Mouse (Mus musculus) liver, embryonic 15.5 days (tissue): ENCODE results near the gene B3gnt9. TPM values are rescaled to one million over a fixed set of nuclear protein-coding genes. Genes with fewer than 3 reads are reported as not detected.

Experiments
- ATAC-seq: fragments of 200-750 bp; cut with Nextera tagmentation; 2 replicates; pipeline ENCODE4 v1.8.0; 2017; ENCODE audit warnings: moderate number of reproducible peaks, mild to moderate bottlenecking, moderate library complexity; ENCODE audit not compliant: insufficient read depth
- H3K27ac ChIP-seq: fragments of 300-500 bp; sonication (generic); replicated peaks from 2 replicates; pipeline ENCODE4 v1.5.1; 2015; ENCODE audit warnings: mild to moderate bottlenecking, inconsistent platforms
- H3K27me3 ChIP-seq: fragments of 300-500 bp; sonication (generic); 2 replicates; pipeline ENCODE4 v1.6.1; 2015; ENCODE audit warnings: mild to moderate bottlenecking, inconsistent platforms
- H3K36me3 ChIP-seq: fragments of 300-500 bp; sonication (generic); replicated peaks from 2 replicates; pipeline ENCODE4 v1.6.1; 2015; ENCODE audit warnings: moderate library complexity, mild to moderate bottlenecking, inconsistent platforms
- H3K4me1 ChIP-seq: fragments of 300-500 bp; sonication (generic); replicated peaks from 2 replicates; pipeline ENCODE4 v1.6.1; 2015; ENCODE audit warnings: inconsistent platforms
- H3K4me2 ChIP-seq: fragments of 300-500 bp; sonication (generic); 2 replicates; pipeline ENCODE4 v1.6.1; 2015; ENCODE audit warnings: moderate library complexity, mild to moderate bottlenecking, inconsistent platforms
- H3K4me3 ChIP-seq: fragments of 300-500 bp; sonication (generic); replicated peaks from 2 replicates; pipeline ENCODE4 v1.5.1; 2015; ENCODE audit warnings: mild to moderate bottlenecking, inconsistent platforms
- H3K9ac ChIP-seq: fragments of 300-500 bp; sonication (generic); 2 replicates; pipeline ENCODE4 v1.6.1; 2015; ENCODE audit warnings: moderate library complexity, mild to moderate bottlenecking, inconsistent platforms
- H3K9me3 ChIP-seq: fragments of 300-500 bp; sonication (generic); replicated peaks from 2 replicates; pipeline ENCODE4 v1.6.1; 2016; ENCODE audit warnings: inconsistent platforms
- WGBS: fragments of 180-500 bp; shearing (Covaris S2); methylation state at CpG from one replicate; pipeline ENCODE4 v1.1.7; 2015; ENCODE audit warnings: mixed read lengths; ENCODE audit not compliant: insufficient replicate concordance; 5-methylcytosine and 5-hydroxymethylcytosine counted together
- polyA plus RNA-seq: library from polyadenylated mRNA; unstranded; fragments of >200 nt; fragmentation: Nextera tagmentation; extraction: Ambion mirVana; gene quantifications from 2 replicates; pipeline ENCODE4 v1.2.1, GENCODE M21; 2015

Gene B3gnt9
- polyA plus RNA-seq, 1 experiment from 2014 or later = 2.4 TPM

GRCm38 (mm10) chr8:105231503-105232320 lies 23.2 kb downstream of the B3gnt9 start:
- Histone ChIP-seq H3K4me3 (no peak overlapping the region), H3K27me3 (no peaks in the 10 kb centered on the region), H3K27ac (no peak overlapping the region), H3K36me3 (peaks cover 33% of the 10 kb centered on the region), H3K9me3 (no peaks in the 10 kb centered on the region), H3K4me2 (no peak overlapping the region), H3K9ac (no peak overlapping the region), H3K4me1 (peaks cover 44% of the 10 kb centered on the region)
- ATAC-seq = no peak
- WGBS = 64% methylated on average over 12 of the region's 12 CpGs

- Histone ChIP-seq H3K9me3 (no peaks in the 10 kb centered on the region), H3K27me3 (no peaks in the 10 kb centered on the region), H3K4me1 (peaks cover 35% of the 10 kb centered on the region), H3K27ac (peak overlapping the region; percentile 90), H3K4me3 (peak overlapping the region; percentile 86), H3K4me2 (peak overlapping the region; percentile 84), H3K36me3 (0 out of 2 replicates have a peak, but pooled peaks cover 5% of the 10 kb centered on the region), H3K9ac (peak overlapping the region; percentile 91)
- WGBS = 12% methylated on average over 6 of the region's 6 CpGs
- ATAC-seq = peak; percentile 20; the same call in 1 of the 2 replicates
Measured at GRCm38 (mm10) chr8:105225917-105226316, 29.0 kb downstream of the B3gnt9 start.

- WGBS = under 1% methylated on average over 27 of the region's 27 CpGs
- Histone ChIP-seq H3K4me2 (peak overlapping the region; percentile 84), H3K9me3 (no peaks in the 10 kb centered on the region), H3K9ac (peak overlapping the region; percentile 91), H3K27ac (peak overlapping the region; percentile 90), H3K27me3 (no peaks in the 10 kb centered on the region), H3K4me3 (peak overlapping the region; percentile 86), H3K36me3 (0 out of 2 replicates have a peak, but pooled peaks cover 5% of the 10 kb centered on the region), H3K4me1 (peaks cover 35% of the 10 kb centered on the region)
- no peak; the same call in 1 of the 2 replicates for ATAC-seq
Measured at GRCm38 (mm10) chr8:105225272-105225593, 29.7 kb downstream of the B3gnt9 start.

GRCm38 (mm10) chr8:105224413-105225271 lies 30.3 kb downstream of the B3gnt9 start, which contains the start of gene D230025D16Rik:
Gene D230025D16Rik (plus strand): TSS chr8:105225145.
- peak within 1 kb of the TSS; percentile 91 for H3K9ac ChIP-seq
- H3K4me2 ChIP-seq = peak within 1 kb of the TSS; percentile 84
- H3K4me1 ChIP-seq = peaks cover 35% of the 10 kb centered on the region
- 4% methylated on average over 34 of the region's 34 CpGs for WGBS
- H3K27me3 ChIP-seq = no peaks in the 10 kb centered on the region
- ATAC-seq = peak; percentile 91
- 0 out of 2 replicates have a peak, but pooled peaks cover 5% of the 10 kb centered on the region for H3K36me3 ChIP-seq
- H3K27ac ChIP-seq = peak within 1 kb of the TSS; percentile 90
- peak within 1 kb of the TSS; percentile 86 for H3K4me3 ChIP-seq
- no peaks in the 10 kb centered on the region for H3K9me3 ChIP-seq

GRCm38 (mm10) chr8:105223850-105224249 lies 31.1 kb downstream of the B3gnt9 start:
- no peaks in the 10 kb centered on the region for H3K27me3 ChIP-seq
- peak overlapping the region; percentile 90 for H3K27ac ChIP-seq
- H3K9me3 ChIP-seq = no peaks in the 10 kb centered on the region
- peak overlapping the region; percentile 86 for H3K4me3 ChIP-seq
- peaks cover 31% of the 10 kb centered on the region for H3K4me1 ChIP-seq
- H3K4me2 ChIP-seq = peak overlapping the region; percentile 84; the same call in 1 of the 2 replicates
- 66% methylated on average over 7 of the region's 7 CpGs for WGBS
- ATAC-seq = no peak
- H3K36me3 ChIP-seq = 0 out of 2 replicates have a peak, but pooled peaks cover 5% of the 10 kb centered on the region
- H3K9ac ChIP-seq = no peak overlapping the region

- Histone ChIP-seq H3K4me3 (no peak overlapping the region), H3K9me3 (no peaks in the 10 kb centered on the region), H3K9ac (no peak overlapping the region), H3K4me2 (no peak overlapping the region), H3K4me1 (no peaks in the 10 kb centered on the region), H3K27ac (no peak overlapping the region), H3K27me3 (no peaks in the 10 kb centered on the region), H3K36me3 (no peaks in the 10 kb centered on the region)
- ATAC-seq = no peak
- WGBS = 61% methylated on average over 5 of the region's 5 CpGs
Measured at GRCm38 (mm10) chr8:105217926-105218522, 36.9 kb downstream of the B3gnt9 start.

GRCm38 (mm10) chr8:105214104-105214503 lies 40.8 kb downstream of the B3gnt9 start:
- Histone ChIP-seq H3K27me3 (no peaks in the 10 kb centered on the region), H3K4me3 (no peak overlapping the region), H3K4me1 (peaks cover 7% of the 10 kb centered on the region; the same call in 1 of the 2 replicates), H3K9me3 (no peaks in the 10 kb centered on the region), H3K36me3 (no peaks in the 10 kb centered on the region), H3K9ac (no peak overlapping the region), H3K27ac (no peak overlapping the region), H3K4me2 (no peak overlapping the region)
- no peak for ATAC-seq
- 76% methylated on average over 5 of the region's 5 CpGs for WGBS

GRCm38 (mm10) chr8:105209153-105210110 lies 45.5 kb downstream of the B3gnt9 start:
- H3K9me3 ChIP-seq = no peaks in the 10 kb centered on the region
- H3K27ac ChIP-seq = 0 out of 2 replicates have a peak overlapping the region, but pooled peaks have one; percentile 14
- H3K4me2 ChIP-seq = no peak overlapping the region
- no peak overlapping the region for H3K4me3 ChIP-seq
- H3K36me3 ChIP-seq = no peaks in the 10 kb centered on the region; the same call in 1 of the 2 replicates
- H3K27me3 ChIP-seq = no peaks in the 10 kb centered on the region
- 21% methylated on average over 1 of the region's 1 CpGs for WGBS
- no peak for ATAC-seq
- H3K9ac ChIP-seq = no peak overlapping the region
- peaks cover 10% of the 10 kb centered on the region; the same call in 1 of the 2 replicates for H3K4me1 ChIP-seq

- WGBS = 39% methylated on average over 2 of the region's 2 CpGs
- H3K4me1 ChIP-seq = peaks cover 10% of the 10 kb centered on the region; the same call in 1 of the 2 replicates
- ATAC-seq = no peak
- H3K4me2 ChIP-seq = no peak overlapping the region
- H3K27ac ChIP-seq = no peak overlapping the region
- H3K36me3 ChIP-seq = peaks cover 2% of the 10 kb centered on the region; the same call in 1 of the 2 replicates
- no peaks in the 10 kb centered on the region for H3K27me3 ChIP-seq
- H3K9me3 ChIP-seq = no peaks in the 10 kb centered on the region
- H3K4me3 ChIP-seq = no peak overlapping the region
- H3K9ac ChIP-seq = no peak overlapping the region
Measured at GRCm38 (mm10) chr8:105207675-105208273, 47.2 kb downstream of the B3gnt9 start.
